Mouse (Mus musculus) neural tube, embryonic 14.5 days (tissue): ENCODE measurements at regions not wholly inside any gene's neighbourhood (a gene's known extent, or its start where the extent isn't known, plus 50 kb on each side); places are given as distances from the start of the nearest gene placed in this dataset.

Experiments used
- ATAC-seq: fragments of 200-750 bp; cut with Nextera tagmentation; 2 replicates; pipeline ENCODE4 v1.8.0; 2017; ENCODE audit warnings: low read depth, mild to moderate bottlenecking, moderate TSS enrichment, moderate library complexity
- H3K27ac ChIP-seq: fragments of 300-500 bp; sonication (generic); 2 replicates; pipeline ENCODE4 v1.5.1; 2014; ENCODE audit warnings: low read depth, mild to moderate bottlenecking, control low read depth, low read length, moderate library complexity, mixed read lengths
- H3K27me3 ChIP-seq: fragments of 300-500 bp; sonication (generic); 2 replicates; pipeline ENCODE4 v1.6.1; 2014; ENCODE audit warnings: low read length; ENCODE audit not compliant: control insufficient read depth, insufficient read depth
- H3K36me3 ChIP-seq: fragments of 300-500 bp; sonication (generic); 2 replicates; pipeline ENCODE4 v1.6.1; 2014; ENCODE audit warnings: low read length, mixed read lengths; ENCODE audit not compliant: control insufficient read depth, insufficient read depth
- H3K4me1 ChIP-seq: fragments of 300-500 bp; sonication (generic); 2 replicates; pipeline ENCODE4 v1.6.1; 2014; ENCODE audit warnings: low read length; ENCODE audit not compliant: control insufficient read depth, insufficient read depth
- H3K4me2 ChIP-seq: fragments of 300-500 bp; sonication (generic); 2 replicates; pipeline ENCODE4 v1.6.1; 2014; ENCODE audit warnings: mild to moderate bottlenecking, low read depth, low read length, control low read depth
- H3K4me3 ChIP-seq: fragments of 300-500 bp; sonication (generic); 2 replicates; pipeline ENCODE4 v1.5.1; 2014; ENCODE audit warnings: low read depth, low read length, control low read depth, mixed read lengths
- H3K9ac ChIP-seq: fragments of 300-500 bp; sonication (generic); replicated peaks from 2 replicates; pipeline ENCODE4 v1.6.1; 2014; ENCODE audit warnings: low read depth, mild to moderate bottlenecking, control low read depth, low read length, mixed read lengths
- H3K9me3 ChIP-seq: fragments of 300-500 bp; sonication (generic); 2 replicates; pipeline ENCODE4 v1.6.1; 2016; ENCODE audit warnings: low read length; ENCODE audit not compliant: control insufficient read depth
- WGBS: fragments of 180-500 bp; shearing (Covaris S2); extraction: QIAGEN DNeasy Blood & Tissue Kit; methylation state at CpG from one replicate; pipeline ENCODE4 v1.1.7; 2014; 5-methylcytosine and 5-hydroxymethylcytosine counted together

DNA sequence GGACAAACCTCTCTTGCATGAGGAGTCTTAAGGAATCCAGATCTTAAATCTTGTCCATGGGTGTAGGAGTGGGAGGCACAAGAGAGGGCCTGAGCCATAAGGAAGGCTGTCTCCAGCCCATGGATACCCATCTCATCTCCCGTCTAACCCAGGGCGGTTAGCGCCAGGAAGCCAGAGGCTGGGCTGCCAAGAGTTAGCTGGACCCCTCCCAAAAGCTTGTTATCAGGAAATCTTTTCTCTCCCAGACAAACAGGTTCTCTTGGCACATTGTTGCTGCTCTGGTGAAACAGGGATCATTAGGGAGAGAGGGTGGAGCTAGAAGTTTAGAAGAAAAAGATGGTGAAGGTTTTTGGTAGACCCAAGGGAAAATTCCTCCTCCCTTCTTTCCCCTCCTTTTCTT lies 87.0 kb upstream of the Atp6ap2 start:
- Histone ChIP-seq H3K27ac (no peak overlapping the region), H3K4me1 (no peaks in the 10 kb centered on the region), H3K36me3 (no peaks in the 10 kb centered on the region), H3K9me3 (no peaks in the 10 kb centered on the region), H3K4me3 (no peak overlapping the region), H3K27me3 (no peaks in the 10 kb centered on the region), H3K4me2 (no peak overlapping the region), H3K9ac (no peak overlapping the region)
- 83% methylated on average over 3 of the region's 3 CpGs for WGBS
- ATAC-seq = no peak

DNA sequence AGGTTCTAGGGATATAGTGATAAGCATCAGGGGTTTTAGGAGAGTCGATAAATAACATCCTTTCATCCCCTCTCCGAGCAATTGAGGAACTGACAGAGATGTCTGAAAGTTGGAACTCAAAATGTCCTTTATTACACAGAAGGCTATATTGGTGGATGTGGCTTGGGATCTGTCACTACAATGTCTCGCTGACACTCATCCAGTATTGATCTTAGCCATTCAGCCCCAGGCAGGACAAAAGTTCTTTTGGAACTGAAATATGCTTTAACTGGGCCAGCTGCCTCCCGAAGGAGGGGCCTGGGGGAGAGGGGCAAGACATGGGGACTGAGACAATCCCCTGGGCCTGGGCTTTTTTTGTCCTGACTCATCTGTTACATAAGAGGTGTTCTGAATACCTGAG lies 85.2 kb upstream of the Atp6ap2 start:
- no peak overlapping the region for H3K9ac ChIP-seq
- no peaks in the 10 kb centered on the region for H3K36me3 ChIP-seq
- no peak overlapping the region for H3K4me3 ChIP-seq
- H3K9me3 ChIP-seq = no peaks in the 10 kb centered on the region
- H3K27ac ChIP-seq = no peak overlapping the region
- no peaks in the 10 kb centered on the region for H3K27me3 ChIP-seq
- ATAC-seq = no peak
- no peak overlapping the region for H3K4me2 ChIP-seq
- H3K4me1 ChIP-seq = no peaks in the 10 kb centered on the region
- 74% methylated on average over 4 of the region's 4 CpGs for WGBS

- 63% methylated on average over 1 of the region's 1 CpGs for WGBS
- Histone ChIP-seq H3K4me3 (no peak overlapping the region), H3K4me2 (no peak overlapping the region), H3K27ac (no peak overlapping the region), H3K36me3 (no peaks in the 10 kb centered on the region), H3K27me3 (no peaks in the 10 kb centered on the region), H3K4me1 (no peaks in the 10 kb centered on the region), H3K9me3 (no peaks in the 10 kb centered on the region), H3K9ac (no peak overlapping the region)
- ATAC-seq = no peak
These were observed 84.0 kb upstream of the Atp6ap2 start for GRCm38 (mm10) chrX:12503581-12503980.

GRCm38 (mm10) chrX:12511119-12511518 lies 76.5 kb upstream of the Atp6ap2 start:
- Histone ChIP-seq H3K9me3 (no peaks in the 10 kb centered on the region), H3K27me3 (no peaks in the 10 kb centered on the region), H3K4me1 (no peaks in the 10 kb centered on the region), H3K4me2 (no peak overlapping the region), H3K9ac (no peak overlapping the region), H3K4me3 (no peak overlapping the region), H3K36me3 (no peaks in the 10 kb centered on the region), H3K27ac (no peak overlapping the region)
- 81% methylated on average over 3 of the region's 3 CpGs for WGBS
- no peak for ATAC-seq

- 34% methylated on average over 3 of the region's 3 CpGs for WGBS
- Histone ChIP-seq H3K36me3 (no peaks in the 10 kb centered on the region), H3K27ac (no peak overlapping the region), H3K9ac (no peak overlapping the region), H3K27me3 (no peaks in the 10 kb centered on the region), H3K4me3 (no peak overlapping the region), H3K4me2 (no peak overlapping the region), H3K4me1 (no peaks in the 10 kb centered on the region), H3K9me3 (no peaks in the 10 kb centered on the region)
- ATAC-seq = no peak
These were observed 62.6 kb upstream of the Atp6ap2 start for GRCm38 (mm10) chrX:12525044-12525443.

DNA sequence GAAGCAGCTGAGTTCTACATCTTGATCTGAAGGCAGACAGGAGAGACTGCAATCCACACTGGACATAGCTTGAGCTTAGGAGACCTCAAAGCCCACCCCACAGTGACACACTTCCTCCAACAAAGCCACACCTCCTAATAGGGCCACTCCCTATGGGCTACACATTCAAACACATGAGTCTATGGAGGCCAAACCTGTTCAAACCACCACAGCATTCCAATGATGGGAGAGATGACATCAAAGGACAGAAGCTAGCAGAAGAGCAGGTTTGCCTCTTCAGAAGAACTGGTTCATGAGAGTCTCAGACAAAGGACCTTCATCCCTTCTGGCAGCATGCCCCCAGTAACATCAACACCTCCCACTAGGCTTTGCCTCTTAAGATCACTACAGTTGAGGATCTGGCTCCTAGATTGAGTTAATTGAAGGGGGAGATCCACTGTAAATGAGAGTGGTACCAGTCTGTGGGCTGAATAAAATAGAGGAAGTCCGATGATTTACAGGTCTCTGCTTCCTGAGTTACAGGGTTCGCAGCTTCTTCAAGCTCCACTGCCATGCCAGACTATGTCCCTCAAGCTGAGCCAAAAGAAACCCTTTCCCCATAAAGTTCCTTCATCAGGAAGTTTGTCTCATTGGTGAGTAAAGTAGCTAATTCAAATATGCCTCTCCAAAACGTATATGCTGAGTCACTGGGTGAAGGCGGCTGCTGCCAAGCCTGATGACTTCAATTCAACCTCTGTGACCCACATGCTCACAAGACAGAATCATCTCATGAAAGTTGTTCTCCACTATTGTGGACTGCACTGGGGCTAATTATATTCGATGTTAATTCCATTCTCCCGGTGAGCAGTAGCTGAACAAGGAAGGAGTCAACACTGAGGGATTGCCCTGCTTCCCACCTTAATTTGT lies 56.9 kb upstream of the Atp6ap2 start:
- Histone ChIP-seq H3K4me1 (no peaks in the 10 kb centered on the region), H3K9ac (no peak overlapping the region), H3K27ac (no peak overlapping the region), H3K4me3 (no peak overlapping the region), H3K9me3 (no peaks in the 10 kb centered on the region), H3K4me2 (no peak overlapping the region), H3K36me3 (no peaks in the 10 kb centered on the region), H3K27me3 (no peaks in the 10 kb centered on the region)
- WGBS = 65% methylated on average over 6 of the region's 6 CpGs
- no peak for ATAC-seq
